Mouse (Mus musculus) gastrocnemius, adult 8-10 months (tissue): Measurements from ENCODE around the gene Lcp1. TPM values are rescaled to one million over a fixed set of nuclear protein-coding genes. Genes with fewer than 3 reads are reported as not detected.

Source experiments
- DNase-seq, 2 experiments: peaks; one replicate each; pipeline ENCODE4 v3.0.0; 2022; ENCODE audit warnings: low spot score in 2 of 2
- total RNA-seq, 4 experiments: library from RNA; stranded (reverse); gene quantifications; 2 replicates each; pipeline ENCODE4 v1.2.4; 2022

Lcp1 gene
- total RNA-seq, 4 experiments from 2014 or later = 1.0 to 2.6 (median 1.7) TPM

- DNase-seq = no peak
Observed at GRCm38 (mm10) chr14:75205363-75206051, 74.6 kb downstream of the Lcp1 start.

- DNase-seq = no peak
Observed at GRCm38 (mm10) chr14:75206307-75206706, 75.4 kb downstream of the Lcp1 start.

- DNase-seq = no peak
Observed at GRCm38 (mm10) chr14:75208572-75209151, 77.8 kb downstream of the Lcp1 start.

GRCm38 (mm10) chr14:75213752-75214151, 82.9 kb downstream of the Lcp1 start:
- no peak for DNase-seq

GRCm38 (mm10) chr14:75218843-75219242, 87.9 kb downstream of the Lcp1 start:
- no peak for DNase-seq

GRCm38 (mm10) chr14:75219250-75219913, 88.5 kb downstream of the Lcp1 start:
- DNase-seq = no peak

GRCm38 (mm10) chr14:75222386-75222785, 91.5 kb downstream of the Lcp1 start:
- no peak for DNase-seq

GRCm38 (mm10) chr14:75227453-75228084, 96.7 kb downstream of the Lcp1 start:
- no peak for DNase-seq

- no peak for DNase-seq
Observed at GRCm38 (mm10) chr14:75229834-75230233, 98.9 kb downstream of the Lcp1 start.

GRCm38 (mm10) chr14:75233070-75233469, 102.2 kb downstream of the Lcp1 start:
- DNase-seq = no peak

GRCm38 (mm10) chr14:75235552-75235951, 104.7 kb downstream of the Lcp1 start:
- no peak for DNase-seq

- no peak for DNase-seq
Observed at GRCm38 (mm10) chr14:75235955-75236635, 105.2 kb downstream of the Lcp1 start.

- no peak for DNase-seq
Observed at GRCm38 (mm10) chr14:75236636-75237003, 105.7 kb downstream of the Lcp1 start.

GRCm38 (mm10) chr14:75237096-75237495, 106.2 kb downstream of the Lcp1 start:
- DNase-seq = no peak

- no peak for DNase-seq
Observed at GRCm38 (mm10) chr14:75238054-75238692, 107.3 kb downstream of the Lcp1 start.

GRCm38 (mm10) chr14:75242087-75242486, 111.2 kb downstream of the Lcp1 start, which contains the start of gene Cpb2:
Gene Cpb2 (plus strand): TSS chr14:75242287.
- no peak for DNase-seq

- DNase-seq = no peak
Observed at GRCm38 (mm10) chr14:75246024-75247000, 115.4 kb downstream of the Lcp1 start.

GRCm38 (mm10) chr14:75250432-75250831, 119.5 kb downstream of the Lcp1 start:
- DNase-seq = no peak

- DNase-seq = no peak
Observed at GRCm38 (mm10) chr14:75256521-75256920, 125.6 kb downstream of the Lcp1 start.

GRCm38 (mm10) chr14:75269531-75269930, 138.6 kb downstream of the Lcp1 start:
- DNase-seq = no peak
